Mouse (Mus musculus) layer of hippocampus, adult 9-11 months (tissue): Measurements from ENCODE around the gene Tnnc1.

Experiments
- DNase-seq: peaks from one replicate; pipeline ENCODE4 v3.0.0; 2022

Tnnc1 gene

DNA sequence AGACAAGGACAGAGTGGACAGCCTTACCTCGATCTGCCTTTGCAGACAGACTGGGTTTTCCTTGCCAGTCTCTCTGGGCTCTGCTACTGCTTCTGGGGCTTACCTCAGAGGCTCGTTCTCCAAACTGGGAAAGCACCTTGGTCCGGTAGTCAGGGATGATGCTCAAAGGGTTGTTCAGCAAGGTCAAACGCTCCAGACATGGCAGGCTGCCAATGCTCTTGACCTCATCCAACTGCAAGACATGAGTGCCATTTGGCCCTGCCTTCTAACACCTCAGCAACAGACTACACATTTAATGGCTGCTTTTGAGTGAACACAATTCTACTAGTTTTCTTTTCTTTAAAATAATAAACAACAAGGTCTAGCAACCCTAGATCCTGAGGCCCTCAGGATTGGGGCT is 21.5 kb upstream of the Tnnc1 start:
- DNase-seq = no peak

DNA sequence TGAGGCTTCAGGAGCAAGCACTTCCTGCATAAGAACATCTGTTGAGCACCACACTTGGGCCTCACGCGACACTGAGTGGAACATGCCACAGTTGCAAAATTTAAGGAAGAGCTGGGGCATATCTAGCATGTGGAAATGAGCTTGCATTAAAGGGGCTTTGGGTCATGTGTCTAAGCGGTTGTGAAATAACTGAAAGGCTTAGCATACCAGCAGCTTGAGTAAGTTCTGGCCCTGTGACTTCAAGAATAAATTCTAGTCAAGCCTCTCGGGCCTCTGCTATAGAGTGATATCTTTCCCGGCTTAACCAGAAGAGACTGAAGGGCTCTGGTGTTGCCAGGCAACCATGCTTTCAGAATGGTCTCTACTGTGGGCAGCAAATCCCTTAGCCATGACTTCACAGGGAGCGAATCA is 19.3 kb upstream of the Tnnc1 start:
- DNase-seq = no peak

DNA sequence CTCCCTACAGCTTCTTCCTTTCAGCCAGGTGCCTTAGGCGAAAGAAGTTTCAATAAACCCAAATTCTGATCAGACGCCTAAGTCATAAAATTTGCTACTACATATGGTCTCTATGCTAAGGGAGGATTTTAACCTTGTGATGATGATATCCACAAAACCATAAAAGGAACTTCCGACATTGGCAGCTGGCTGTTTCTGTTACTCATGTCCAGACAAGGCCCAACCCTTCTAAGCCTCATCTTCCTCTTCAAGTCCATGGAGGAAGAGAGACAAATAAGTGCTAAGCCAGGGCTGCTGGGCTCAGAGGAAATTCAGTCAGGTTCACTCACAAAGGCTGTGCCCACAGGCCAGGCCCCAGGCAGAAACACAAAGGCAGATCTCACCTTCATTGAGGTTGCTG is 18.8 kb upstream of the Tnnc1 start:
- DNase-seq = no peak

DNA sequence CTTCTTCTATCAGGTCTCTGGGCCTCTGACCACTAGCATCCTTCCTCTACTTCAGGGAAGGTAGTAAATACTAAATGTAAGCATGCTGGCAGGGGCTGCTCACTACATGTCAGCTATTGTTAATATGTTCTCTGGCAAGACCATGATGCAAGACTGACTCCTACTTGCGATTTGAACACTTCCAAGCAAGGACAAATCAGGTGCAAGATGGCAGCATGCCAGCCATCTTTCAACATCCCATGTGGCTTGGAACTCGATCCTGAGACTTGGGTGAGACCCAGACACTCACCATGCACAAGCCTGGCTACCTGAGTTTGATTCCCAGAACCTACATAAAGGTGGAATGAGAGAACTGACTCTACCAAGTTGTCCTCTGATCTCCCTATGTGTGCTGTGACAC is 16.2 kb upstream of the Tnnc1 start:
- no peak for DNase-seq

DNA sequence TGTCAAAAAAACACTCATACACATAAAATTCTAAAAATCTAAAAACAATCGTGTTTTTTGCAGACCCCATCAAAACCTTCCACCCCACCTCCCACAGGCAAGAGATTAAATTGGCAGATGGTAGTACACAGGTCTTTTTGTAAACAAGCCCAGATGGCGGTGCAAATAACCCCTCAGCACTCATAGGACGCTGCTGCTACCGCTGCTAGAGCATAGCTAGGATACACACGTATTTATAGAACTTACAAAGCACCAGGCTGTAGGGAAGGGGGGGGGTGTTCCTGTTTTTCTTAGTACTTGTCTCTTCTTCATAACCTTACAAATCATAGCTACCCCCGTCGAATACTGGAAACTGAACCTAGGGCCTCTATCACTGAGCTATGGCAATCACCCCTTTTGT is 14.3 kb upstream of the Tnnc1 start:
- peak; percentile 61 for DNase-seq

DNA sequence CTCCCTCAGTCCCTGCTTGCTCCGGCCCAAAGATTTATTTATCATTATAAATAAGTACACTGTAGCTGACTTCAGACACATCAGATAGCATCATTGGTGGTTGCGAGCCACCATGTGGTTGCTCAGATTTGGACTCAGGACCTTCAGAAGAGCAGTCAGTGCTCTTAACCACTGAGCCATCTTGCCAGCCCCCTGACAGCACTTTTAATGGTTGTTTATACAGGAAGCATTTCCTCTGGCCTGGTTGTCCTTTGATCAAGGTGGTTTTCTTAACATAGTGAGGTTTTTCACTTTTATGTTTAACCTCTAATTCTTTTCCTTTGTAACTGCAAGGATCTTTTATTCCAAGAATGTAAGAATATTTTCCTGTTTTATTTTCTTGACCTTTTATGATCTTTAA is 13.7 kb upstream of the Tnnc1 start:
- no peak for DNase-seq

DNA sequence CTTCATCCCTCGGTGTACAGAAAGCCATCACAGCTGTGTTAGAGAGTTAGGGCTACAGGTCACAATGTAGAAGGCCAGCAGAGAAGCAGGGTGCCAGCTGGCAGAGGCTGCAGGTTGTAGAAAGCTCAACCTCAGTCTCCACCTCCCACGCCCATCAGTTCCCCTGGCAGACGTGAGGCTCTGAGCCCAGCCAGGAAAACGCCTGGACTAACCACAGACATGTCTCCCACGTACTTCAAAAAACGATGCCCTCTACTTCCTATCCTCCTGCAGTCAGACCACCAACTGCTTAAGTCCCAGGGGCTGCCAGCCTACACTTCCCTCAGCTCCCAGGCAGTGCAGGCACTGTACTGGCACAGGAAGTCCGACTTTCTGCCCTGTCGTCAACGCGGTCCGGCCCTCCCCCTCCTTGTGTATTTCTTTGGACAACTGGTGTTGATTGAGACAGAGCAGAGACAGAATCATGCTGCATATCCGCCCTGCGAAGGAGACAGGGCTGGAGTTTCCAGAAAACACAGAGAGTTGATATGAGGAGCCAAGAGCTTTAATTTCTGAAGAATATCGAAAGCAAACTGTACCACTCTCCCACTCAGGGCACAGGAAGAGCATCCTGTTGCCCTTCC is 13.1 kb upstream of the Tnnc1 start:
- DNase-seq = peak; percentile 56

DNA sequence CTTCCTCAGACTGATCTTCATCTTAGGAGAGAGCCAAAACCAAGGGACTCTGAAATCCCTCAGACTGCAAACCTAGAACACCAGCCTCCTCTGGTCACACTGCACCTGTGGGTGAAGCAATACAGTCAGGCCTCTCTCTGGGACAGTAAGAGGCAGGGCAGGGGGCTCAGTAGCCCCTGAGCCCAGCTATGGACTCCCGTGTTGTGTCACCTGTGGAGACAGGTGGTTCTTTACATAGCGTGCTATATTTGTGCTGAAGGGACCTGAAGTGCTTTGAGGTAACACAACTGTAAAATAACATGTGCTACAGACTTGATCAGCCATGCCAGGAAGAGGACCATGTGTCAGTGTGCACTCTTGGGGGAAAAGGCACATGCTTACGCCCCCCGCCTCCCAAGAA is 12.6 kb upstream of the Tnnc1 start:
- no peak for DNase-seq

DNA sequence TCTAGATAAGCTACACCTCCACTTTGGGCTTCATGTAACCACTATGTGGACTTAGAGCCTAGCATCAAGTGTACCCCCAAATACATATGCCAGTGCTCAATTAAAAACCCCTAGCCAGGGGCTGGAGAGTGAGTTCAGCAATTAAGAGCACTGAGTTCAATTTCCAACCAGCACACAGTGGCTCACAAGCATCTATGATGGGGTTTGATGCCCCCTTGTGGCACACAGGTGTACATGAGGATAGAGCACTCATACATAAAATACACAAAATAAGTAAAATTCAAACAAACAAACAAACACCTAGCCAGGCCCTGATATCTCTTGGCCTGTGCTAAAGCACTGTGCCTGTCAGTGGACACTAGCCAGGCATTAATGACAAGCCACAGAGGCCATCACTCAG is 12.1 kb upstream of the Tnnc1 start:
- DNase-seq = no peak

DNA sequence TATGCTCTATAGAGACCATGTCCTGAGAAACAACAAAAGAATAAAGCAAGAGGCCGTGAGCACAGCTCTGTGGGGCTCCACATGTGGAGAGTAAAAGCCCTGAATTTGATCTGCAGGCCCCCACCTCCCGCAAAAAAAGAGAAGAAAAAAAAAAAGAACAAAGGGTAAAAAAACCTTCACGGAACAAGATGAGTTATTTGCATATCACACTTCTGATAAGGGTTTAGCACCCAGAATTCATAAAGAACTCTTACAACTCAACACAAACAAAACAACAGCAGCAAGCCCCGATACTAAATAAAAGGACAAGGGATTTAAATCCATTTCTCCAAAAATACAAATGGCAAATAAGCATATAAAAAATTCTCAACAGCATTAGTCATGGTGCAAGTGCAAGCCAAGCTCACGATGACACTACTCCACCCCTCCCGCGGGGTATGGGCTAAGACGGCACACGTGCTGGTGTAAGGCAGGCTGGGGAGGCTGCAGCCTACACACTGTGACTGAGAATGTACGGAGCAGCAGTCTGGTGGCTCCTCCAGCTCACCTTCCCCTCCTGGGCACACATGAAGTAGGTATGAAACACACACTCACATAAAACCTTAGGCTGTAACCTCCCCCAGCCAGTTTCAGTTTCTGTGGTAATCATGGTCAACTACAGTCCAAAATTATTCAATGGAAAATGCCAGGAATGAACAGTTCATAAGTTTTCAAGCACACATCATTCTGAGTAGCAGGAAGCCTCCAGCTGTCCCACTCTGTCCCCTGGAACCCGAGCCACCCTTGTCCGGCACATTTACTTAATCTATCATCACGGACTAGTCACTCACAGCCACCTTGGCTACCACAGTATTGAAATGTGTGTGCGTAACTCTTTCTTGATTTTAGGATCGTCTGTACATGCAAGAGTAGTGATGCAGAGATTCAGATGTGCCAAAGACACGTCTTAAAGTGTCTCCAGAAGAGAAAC is 10.3 kb upstream of the Tnnc1 start:
- DNase-seq = peak; percentile 56

DNA sequence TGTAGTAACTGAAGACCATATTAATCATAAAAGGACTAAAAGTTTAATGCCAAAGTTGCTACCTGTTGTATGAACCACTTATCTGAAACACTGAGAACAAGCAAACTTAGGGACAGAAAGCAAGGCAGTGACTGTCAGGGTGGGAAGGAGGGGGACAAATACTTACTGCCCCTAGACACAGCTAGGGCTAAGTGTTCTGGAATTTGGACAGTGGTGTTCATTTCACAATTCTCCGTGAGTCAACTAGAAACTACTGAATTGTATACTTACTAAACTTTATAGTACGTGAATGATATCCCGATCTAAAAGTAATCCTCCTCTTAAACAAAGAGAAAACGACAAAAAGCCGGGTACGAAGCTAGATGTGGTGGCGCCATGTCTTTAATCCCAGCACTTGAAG is 8.5 kb upstream of the Tnnc1 start:
- DNase-seq = no peak

DNA sequence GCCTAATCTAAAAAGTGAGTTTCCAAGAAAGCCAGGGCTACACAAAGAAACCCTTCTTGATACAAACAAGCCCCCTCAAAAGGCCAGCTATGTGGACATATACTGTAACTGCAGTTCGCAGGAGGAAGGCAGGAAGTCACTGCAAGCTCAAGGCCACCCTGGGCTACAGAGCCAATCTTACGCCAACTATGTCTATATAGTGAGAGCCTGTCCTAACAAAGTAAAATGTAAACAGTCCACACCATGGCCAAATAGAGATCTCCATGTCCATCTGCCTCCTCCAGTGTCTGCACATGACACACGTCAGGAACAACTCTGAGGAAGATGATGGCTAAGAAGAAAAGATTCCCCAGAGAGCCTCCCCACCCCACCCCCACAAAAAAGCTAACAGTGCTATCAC is 8.1 kb upstream of the Tnnc1 start:
- DNase-seq = no peak

DNA sequence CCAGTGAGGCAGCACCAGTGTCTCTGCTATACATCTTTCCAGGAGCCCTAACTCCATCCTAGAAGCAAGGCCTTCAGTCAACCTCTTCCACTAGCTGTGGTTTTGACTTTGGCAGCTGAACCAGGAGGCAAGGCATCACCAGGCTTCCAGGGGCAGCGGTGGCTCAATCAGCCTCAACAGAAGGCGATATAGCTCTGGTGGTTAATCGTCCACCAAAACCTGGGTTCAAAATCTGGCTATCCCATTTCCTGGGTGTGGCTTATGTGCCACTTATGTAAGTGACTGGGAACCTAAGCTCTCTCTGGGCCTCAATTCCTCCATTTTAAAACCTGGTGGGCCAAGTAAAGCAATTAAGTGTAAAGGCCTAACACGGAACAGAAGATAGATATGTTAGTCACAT is 3.3 kb upstream of the Tnnc1 start:
- no peak for DNase-seq

DNA sequence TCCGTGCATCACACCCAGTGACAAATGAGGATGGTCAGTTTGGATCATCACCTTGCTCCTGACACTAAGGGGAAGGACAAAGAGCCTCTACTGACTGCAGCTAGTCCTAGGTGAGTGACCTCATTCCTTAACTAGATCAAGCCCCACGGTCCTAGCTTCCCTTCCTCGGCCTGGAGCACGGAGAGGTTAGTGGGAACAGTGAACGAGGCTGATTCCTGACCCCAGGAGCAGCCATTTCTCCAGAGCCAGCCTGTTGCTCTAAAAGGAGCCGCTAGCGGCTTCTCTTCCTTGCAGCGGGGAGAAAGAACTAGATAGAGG is 2.9 kb upstream of the Tnnc1 start:
- DNase-seq = no peak

DNA sequence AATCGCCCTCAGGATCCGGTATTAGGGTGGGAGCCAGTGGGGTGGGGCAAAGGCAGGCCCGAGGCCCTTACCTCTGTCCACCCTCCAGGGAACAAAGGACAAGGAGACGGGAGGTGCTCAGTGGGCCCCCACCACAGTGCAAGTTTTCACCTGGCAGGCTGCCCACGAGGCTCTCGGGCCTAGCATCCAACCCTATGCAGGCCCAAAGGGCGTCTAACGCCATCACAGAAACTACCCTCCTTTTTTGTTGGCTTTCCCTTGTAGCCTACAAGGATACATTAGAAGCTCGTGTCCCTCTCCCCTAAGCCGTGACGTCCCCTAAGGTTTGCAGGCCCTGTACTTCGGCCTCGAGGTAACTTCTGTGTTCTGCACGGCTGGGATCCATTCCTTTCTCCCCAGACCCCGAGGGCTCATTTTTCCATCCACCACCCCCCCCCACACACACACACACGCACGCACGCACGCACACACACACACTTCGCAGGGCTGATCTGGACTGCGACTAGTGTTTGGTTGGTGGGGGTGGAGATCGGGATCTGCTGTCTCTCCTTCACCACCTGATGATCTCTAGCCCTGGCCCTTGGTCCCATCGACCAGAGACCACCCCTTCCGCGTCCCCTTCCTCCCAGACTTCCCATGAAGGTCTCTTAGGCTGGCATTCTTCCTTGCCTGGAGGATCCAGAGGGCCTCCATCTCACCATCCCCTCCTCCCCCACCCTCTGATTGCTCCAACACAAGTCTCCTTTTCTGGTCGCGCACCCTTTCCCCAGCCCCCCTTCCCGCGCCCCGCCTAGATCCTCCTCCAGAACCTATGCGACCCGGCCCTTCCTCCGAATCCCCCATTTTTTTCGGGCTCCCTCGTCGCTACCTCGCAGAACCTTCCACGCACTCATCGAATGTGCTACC is 2.3 kb upstream of the Tnnc1 start:
- DNase-seq = peak; percentile 61

DNA sequence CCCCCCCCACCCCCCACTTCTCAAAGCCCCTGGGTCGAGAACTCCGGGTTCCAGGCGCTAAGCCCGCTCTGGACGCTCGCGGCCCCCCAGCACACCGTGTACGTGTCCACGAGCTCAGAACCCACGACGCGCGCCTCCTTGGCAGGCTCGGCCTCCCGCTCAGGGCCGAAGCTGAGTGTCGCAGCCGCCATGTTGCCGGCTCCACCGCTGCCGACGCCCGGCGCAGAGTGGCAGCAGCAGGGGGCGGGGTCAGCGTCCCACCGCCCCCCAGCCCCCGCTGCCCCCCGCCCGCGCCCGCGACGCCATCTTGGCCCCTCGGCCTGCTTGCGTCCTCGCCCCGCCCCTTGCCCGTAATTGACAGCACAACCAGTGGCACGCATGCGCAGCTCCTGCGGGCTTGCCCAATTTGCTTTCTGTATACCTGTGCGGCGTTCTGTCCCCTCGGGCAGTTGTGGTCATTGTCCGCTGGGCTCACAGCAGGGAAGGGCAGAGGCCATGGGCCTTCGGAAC is 1.6 kb upstream of the Tnnc1 start:
- DNase-seq = peak; percentile 95

DNA sequence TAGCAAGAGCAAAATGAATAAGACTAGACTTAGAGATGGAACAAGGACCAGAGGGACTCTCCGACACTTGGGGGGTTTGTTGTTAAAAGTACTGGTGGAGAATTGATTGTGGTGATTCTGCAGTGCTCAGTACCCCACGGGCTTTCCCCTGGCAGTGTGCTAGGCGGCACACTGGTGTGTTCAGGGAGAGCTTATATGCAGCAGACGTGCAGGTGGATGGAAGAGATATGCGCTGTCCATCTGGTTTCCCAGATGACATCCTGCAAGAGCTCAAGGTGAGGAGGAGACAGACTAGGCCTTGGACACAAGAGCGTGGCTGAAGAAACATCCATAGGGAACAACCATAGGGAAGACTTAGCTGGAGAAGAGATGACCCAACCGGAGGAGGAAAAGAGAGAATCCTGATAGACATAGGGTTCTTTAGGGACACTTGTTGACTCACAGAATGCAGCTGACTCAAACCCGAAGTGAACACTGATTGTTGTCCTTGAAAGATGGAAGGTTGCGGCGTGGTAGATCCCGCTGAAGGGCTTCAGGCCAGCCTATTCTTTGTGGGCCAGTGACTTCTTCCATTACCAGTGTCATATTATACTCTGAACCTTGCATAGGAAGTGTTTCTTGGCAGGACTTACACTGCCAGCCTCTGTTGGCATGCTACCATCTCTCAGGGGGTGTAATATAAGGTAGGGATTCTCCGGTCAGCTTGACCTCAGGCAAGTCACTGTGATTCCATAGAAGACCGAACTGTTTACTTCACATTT is 862 bp upstream of the Tnnc1 start:
- no peak for DNase-seq

DNA sequence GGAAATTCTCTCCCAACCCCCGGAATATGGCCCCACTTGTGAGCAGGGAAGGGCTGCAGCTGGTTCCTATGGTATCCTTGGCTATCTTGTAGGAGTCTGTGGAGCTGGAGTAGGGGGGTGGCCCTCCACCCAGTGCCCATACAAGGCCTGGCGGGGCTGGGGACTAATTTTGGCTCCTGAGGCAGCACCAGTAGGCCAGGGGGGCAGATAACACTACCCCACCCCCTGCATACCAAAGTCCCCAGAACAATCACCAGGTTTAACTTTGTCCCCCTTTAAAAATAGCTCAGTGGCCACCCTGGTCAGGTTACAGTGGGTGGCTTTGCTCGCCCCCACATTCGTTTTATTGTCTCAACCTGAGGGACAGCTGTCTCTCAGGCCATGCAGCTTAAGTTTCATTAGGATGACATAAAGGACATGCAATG is 1.0 kb downstream of the Tnnc1 start:
- no peak for DNase-seq

DNA sequence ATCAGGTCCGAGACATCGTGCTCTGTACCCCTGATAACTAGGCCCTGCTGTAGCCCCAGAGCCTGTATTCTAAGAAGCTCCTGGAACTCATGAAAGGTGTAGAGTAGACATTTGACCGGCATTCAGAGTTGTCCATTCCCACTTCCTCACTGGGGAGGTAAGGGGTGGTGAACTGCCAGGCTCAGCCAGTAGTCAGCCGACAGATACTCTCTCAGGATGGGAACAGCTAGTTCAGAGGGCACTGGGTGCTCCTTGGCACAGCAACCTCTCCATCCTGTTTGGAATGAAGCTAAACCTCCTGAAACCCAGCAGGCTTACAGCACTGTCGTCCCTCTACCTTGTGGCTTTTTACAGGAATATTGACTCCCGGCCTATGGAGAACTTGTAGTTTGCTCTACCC is 3.7 kb downstream of the Tnnc1 start:
- no peak for DNase-seq

DNA sequence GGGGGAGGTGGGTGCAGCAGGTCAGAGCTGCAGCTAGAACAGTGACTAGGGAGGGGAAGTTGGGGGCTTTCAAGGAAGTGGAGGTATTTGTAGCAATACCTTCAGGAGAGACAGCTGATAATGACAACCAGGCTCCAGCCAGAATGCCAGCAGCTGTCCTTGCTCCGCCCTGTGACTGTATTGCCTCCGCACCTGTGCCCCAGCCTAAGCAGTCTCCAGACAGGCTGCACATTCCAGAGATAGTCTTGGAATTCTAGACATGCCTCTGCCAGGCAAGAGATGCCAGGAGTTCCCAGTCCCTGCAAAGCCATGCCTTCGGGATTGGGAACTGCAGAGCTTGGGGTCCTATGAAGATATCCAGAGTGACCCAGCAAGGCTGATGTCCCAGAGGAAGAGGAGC is 4.4 kb downstream of the Tnnc1 start:
- no peak for DNase-seq

DNA sequence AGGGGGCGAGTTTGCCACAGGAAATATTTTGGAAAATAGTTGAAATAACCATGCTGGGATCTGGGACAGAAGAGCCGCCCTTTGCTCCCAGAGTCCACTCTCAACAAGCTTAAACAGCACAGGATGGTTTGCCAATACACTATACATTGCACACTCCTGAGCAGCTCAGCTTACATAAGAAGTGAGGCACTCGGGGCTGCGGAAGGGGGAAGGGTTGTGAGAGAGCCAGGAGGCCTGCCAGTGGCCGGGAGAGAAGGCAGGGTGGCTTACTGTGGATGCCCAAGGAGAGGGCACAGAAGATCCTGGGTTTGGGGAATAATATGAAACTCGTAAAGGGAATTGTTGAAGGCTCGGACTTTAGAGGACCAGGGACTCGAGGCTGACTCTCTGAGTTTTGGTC is 5.8 kb downstream of the Tnnc1 start:
- DNase-seq = no peak

DNA sequence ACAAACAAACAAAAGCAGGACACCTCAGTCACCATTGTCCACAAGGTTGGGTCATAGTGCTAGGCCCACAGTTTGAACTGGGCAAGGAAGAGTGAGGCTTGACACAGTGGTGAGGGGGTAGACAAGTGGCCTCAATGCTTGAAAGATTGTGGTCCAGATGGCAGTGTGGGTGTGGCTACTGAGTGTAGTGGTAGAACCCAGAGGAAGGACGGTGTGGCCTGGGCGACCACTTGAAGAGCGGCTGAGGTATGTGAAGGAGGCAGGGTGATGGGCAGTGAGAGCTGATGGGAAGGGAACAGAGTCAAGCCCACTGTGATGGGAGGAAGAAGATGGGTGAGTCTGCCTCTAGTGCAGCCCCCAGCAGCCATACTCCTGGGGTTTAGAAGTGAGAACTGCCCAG is 6.6 kb downstream of the Tnnc1 start:
- no peak for DNase-seq
